Mouse (Mus musculus): ENCODE measurements around the gene Acat1.

GRCm38 (mm10) chr9:53536558-53537320, 73.4 kb downstream of the Acat1 start, which contains the start of the genes Atm and Npat:
- TF ChIP-seq EP300 (IDR thresholded peaks at IDR 0.05; ENCODE audit: insufficient read depth, low read depth, low read length) = peak; percentile 70; the same call in 1 of the 2 replicates
- TF ChIP-seq CTCF (IDR thresholded peaks at IDR 0.05) = peak; percentile 67

Measured in heart, adult 2 months (tissue).